19 mouse cellular contexts compared by ENCODE assay signal in the genomic region with DNA sequence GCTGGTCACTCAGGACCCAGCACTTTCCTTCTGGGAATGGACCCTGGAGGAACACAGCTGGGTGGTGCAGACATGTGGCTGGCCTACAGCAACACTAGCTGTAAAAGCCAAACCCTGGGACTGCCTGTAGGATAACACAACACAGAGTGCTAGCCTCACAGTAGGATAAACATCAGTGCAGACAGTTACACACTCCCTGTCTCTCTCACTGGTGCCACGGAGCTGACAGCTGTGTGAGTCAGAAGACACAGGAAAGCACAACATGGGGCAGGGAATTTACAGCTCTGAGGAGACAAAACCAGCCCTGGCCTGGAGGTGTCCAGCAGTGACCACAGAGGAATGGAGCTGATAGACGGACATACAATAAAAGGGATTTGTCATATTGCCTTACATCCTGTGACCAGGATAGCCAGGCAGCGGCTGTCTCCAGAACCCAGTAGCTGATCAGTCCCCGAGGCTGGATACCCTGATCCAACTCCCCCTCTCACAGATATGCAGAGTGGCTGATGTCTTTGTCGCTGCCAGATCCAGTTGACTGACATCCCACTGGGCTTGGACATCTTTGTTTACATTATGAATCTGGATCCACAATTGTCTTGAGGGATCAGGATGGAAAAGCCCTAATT.
DNase-seq lines count a peak whose midpoint lies in the region; ATAC-seq lines count a peak whose summit lies in the region.
"Had no signal": no experiment of that assay in that cellular context is flagged by ENCODE, and none has a peak within 500 bp of the region (broad histone marks: within the 10 kb centered on the region; RNA-seq: fewer than 3 reads in every experiment).

No protein-coding gene starts in this region.

- no peaks in the 10 kb centered on the region for H3K36me3 ChIP-seq in kidney, embryonic 14.5 days (ENCODE audit: control insufficient read depth, insufficient read depth, low read length)
- no peaks in the 10 kb centered on the region for H3K36me3 ChIP-seq in forebrain, embryonic 14.5 days (ENCODE audit: control insufficient read depth, insufficient read depth, low read length)
- no peaks in the 10 kb centered on the region for H3K36me3 ChIP-seq in neural tube, embryonic 15.5 days
- H3K36me3 ChIP-seq: embryonic facial prominence, embryonic 15.5 days; forebrain, embryonic 15.5 days; heart, embryonic 12.5 days; liver, embryonic 12.5 days had no signal

- DNase-seq in adrenal gland, postnatal 14 days: peak; percentile 9
- no peak for DNase-seq in adrenal gland, postnatal 4 days (ENCODE audit: low spot score in 2 of 2)
- no peak for DNase-seq in kidney, postnatal 36 days
- DNase-seq in 3134 (ENCODE audit: extremely low read depth, insufficient read length, low spot score): peak; percentile 61
- peak; percentile 75 for DNase-seq in fibroblast of lung, adult 2 months (ENCODE audit: low read depth)
- no peak for DNase-seq in forebrain, embryonic 14.5 days (ENCODE audit: low spot score)
- DNase-seq: adrenal gland, postnatal 36 days; cerebellum, adult 9-10 months; embryo, embryonic 11 days; heart, postnatal 4 days; kidney, postnatal 10 days had no signal

- peaks cover 7% of the 10 kb centered on the region; the same call in 1 of the 2 replicates for H3K4me1 ChIP-seq in kidney, embryonic 14.5 days (ENCODE audit: control insufficient read depth, insufficient read depth, low read length)
- H3K4me1 ChIP-seq in forebrain, embryonic 14.5 days (ENCODE audit: control insufficient read depth, insufficient read depth, low read length): no peaks in the 10 kb centered on the region
- 0 out of 2 replicates have a peak, but pooled peaks cover 3% of the 10 kb centered on the region for H3K4me1 ChIP-seq in neural tube, embryonic 15.5 days
- H3K4me1 ChIP-seq: forebrain, embryonic 15.5 days; liver, embryonic 12.5 days had no signal

- no peak overlapping the region for H3K9ac ChIP-seq in kidney, embryonic 14.5 days (ENCODE audit: low read depth, low read length)
- no peak overlapping the region for H3K9ac ChIP-seq in forebrain, embryonic 14.5 days (ENCODE audit: low read length)
- no peak overlapping the region for H3K9ac ChIP-seq in neural tube, embryonic 15.5 days (replicated peaks)
- H3K9ac ChIP-seq: embryonic facial prominence, embryonic 15.5 days; forebrain, embryonic 15.5 days; heart, embryonic 12.5 days; liver, embryonic 12.5 days had no signal

- WGBS in kidney, embryonic 14.5 days: 30% methylated on average over 5 of the region's 5 CpGs
- 51% methylated on average over 5 of the region's 5 CpGs for WGBS in forebrain, embryonic 14.5 days
- 34% methylated on average over 5 of the region's 5 CpGs for WGBS in neural tube, embryonic 15.5 days

- no peak overlapping the region for H3K4me3 ChIP-seq in kidney, embryonic 14.5 days (ENCODE audit: low read length)
- H3K4me3 ChIP-seq in forebrain, embryonic 14.5 days (ENCODE audit: low read depth, low read length): no peak overlapping the region
- no peak overlapping the region for H3K4me3 ChIP-seq in neural tube, embryonic 15.5 days (replicated peaks)
- H3K4me3 ChIP-seq: embryonic facial prominence, embryonic 15.5 days; forebrain, embryonic 15.5 days; heart, embryonic 12.5 days; liver, embryonic 12.5 days had no signal

- no peak overlapping the region for H3K4me2 ChIP-seq in kidney, embryonic 14.5 days (replicated peaks; ENCODE audit: low read depth, low read length)
- H3K4me2 ChIP-seq in forebrain, embryonic 14.5 days (ENCODE audit: low read length): no peak overlapping the region
- H3K4me2 ChIP-seq in neural tube, embryonic 15.5 days: no peak overlapping the region
- H3K4me2 ChIP-seq: embryonic facial prominence, embryonic 15.5 days; forebrain, embryonic 15.5 days; heart, embryonic 12.5 days; liver, embryonic 12.5 days had no signal

- ATAC-seq in kidney, embryonic 14.5 days (ENCODE audit: low FRiP score, low TSS enrichment): peak; percentile 20; the same call in 1 of the 2 replicates
- ATAC-seq in forebrain, embryonic 14.5 days: no peak
- ATAC-seq in neural tube, embryonic 15.5 days (ENCODE audit: low FRiP score): no peak
- ATAC-seq: activated CD4-positive, CD25-positive, alpha-beta regulatory T cell, adult 4 months; forebrain, embryonic 15.5 days; intestine, postnatal 0 days; liver, embryonic 12.5 days had no signal

- H3K27ac ChIP-seq in kidney, embryonic 14.5 days (ENCODE audit: low read depth, low read length): no peak overlapping the region
- H3K27ac ChIP-seq in forebrain, embryonic 14.5 days (ENCODE audit: low read depth, low read length): no peak overlapping the region
- no peak overlapping the region for H3K27ac ChIP-seq in neural tube, embryonic 15.5 days (replicated peaks)
- H3K27ac ChIP-seq: embryonic facial prominence, embryonic 15.5 days; forebrain, embryonic 15.5 days; liver, embryonic 12.5 days had no signal

- no peaks in the 10 kb centered on the region for H3K9me3 ChIP-seq in kidney, embryonic 14.5 days (ENCODE audit: control insufficient read depth, low read length)
- H3K9me3 ChIP-seq in forebrain, embryonic 14.5 days (replicated peaks; ENCODE audit: control insufficient read depth, low read length): no peaks in the 10 kb centered on the region
- H3K9me3 ChIP-seq in neural tube, embryonic 15.5 days (replicated peaks): no peaks in the 10 kb centered on the region
- H3K9me3 ChIP-seq: embryonic facial prominence, embryonic 15.5 days; forebrain, embryonic 15.5 days; heart, embryonic 12.5 days; liver, embryonic 12.5 days had no signal

- no peaks in the 10 kb centered on the region for H3K27me3 ChIP-seq in kidney, embryonic 14.5 days (ENCODE audit: control insufficient read depth, insufficient read depth, low read length)
- no peaks in the 10 kb centered on the region for H3K27me3 ChIP-seq in forebrain, embryonic 14.5 days (replicated peaks; ENCODE audit: control insufficient read depth, insufficient read depth, low read length)
- H3K27me3 ChIP-seq in neural tube, embryonic 15.5 days (replicated peaks): no peaks in the 10 kb centered on the region
- H3K27me3 ChIP-seq: forebrain, embryonic 15.5 days; liver, embryonic 12.5 days had no signal

Comparison
In these comparisons a context has a peak if more than half of its experiments do, and no peak if none do; other contexts are left out.
1. DNase-seq: peak in adrenal gland, postnatal 14 days (single experiment), 3134 (single experiment) and fibroblast of lung, adult 2 months (single experiment); none in adrenal gland, postnatal 4 days (0 of 2), kidney, postnatal 36 days (0 of 2) and forebrain, embryonic 14.5 days (single experiment).